Comparison of ENCODE assay signal across 21 mouse cellular contexts in the genomic region with DNA sequence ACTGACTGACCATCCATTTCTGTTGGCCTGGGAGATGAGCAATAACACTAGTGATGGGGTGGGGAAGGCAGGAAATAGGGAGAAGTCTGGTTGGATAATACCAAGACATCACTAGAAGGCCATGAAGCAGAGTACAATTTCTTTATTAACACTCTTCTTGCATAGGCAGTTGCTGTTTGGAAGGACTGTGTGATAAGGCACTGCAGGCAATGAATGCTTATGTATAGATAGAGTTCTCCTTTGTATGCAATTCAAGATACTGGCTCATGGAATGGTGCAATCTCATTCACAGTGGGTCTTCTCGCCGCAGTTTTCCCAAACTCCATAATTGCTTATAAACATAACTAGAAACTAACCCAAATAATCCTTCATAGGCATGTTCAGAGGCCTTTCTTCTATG.
"Had no signal": no experiment of that assay in that cellular context is flagged by ENCODE, and none has a peak within 500 bp of the region (broad histone marks: within the 10 kb centered on the region; RNA-seq: fewer than 3 reads in every experiment).

No protein-coding gene starts in this region.

- H3K27ac ChIP-seq: lung, embryonic 15.5 days; macrophage; midbrain, embryonic 12.5 days; neural tube, embryonic 13.5 days; neural tube, embryonic 15.5 days had no signal

- H3K27me3 ChIP-seq: lung, embryonic 15.5 days; midbrain, embryonic 12.5 days; neural tube, embryonic 13.5 days; neural tube, embryonic 15.5 days had no signal

- H3K9ac ChIP-seq: lung, embryonic 15.5 days; midbrain, embryonic 12.5 days; neural tube, embryonic 13.5 days; neural tube, embryonic 15.5 days had no signal

- DNase-seq: lung, adult 2 months; lung, postnatal 14 days; lung, postnatal 36 days; midbrain, embryonic 14.5 days; retina, postnatal 1 day; right cerebral cortex, adult 18-20 months; right cerebral cortex, postnatal 25 days; right cerebral cortex, postnatal 4 days; spleen, adult 18-20 months; thymus, adult 18-20 months; thymus, postnatal 25 days; thymus, postnatal 4 days had no signal

- H3K36me3 ChIP-seq: lung, embryonic 15.5 days; midbrain, embryonic 12.5 days; neural tube, embryonic 13.5 days; neural tube, embryonic 15.5 days had no signal

- H3K9me3 ChIP-seq: lung, embryonic 15.5 days; midbrain, embryonic 12.5 days; neural tube, embryonic 13.5 days; neural tube, embryonic 15.5 days had no signal

- H3K4me1 ChIP-seq: lung, embryonic 15.5 days; midbrain, embryonic 12.5 days; neural tube, embryonic 13.5 days; neural tube, embryonic 15.5 days had no signal

- ATAC-seq: lung, postnatal 0 days; midbrain, embryonic 16.5 days had no signal

- H3K4me2 ChIP-seq: liver, embryonic 11.5 days; lung, embryonic 15.5 days; midbrain, embryonic 12.5 days; neural tube, embryonic 13.5 days; neural tube, embryonic 15.5 days had no signal

- H3K4me3 ChIP-seq: lung, embryonic 15.5 days; midbrain, embryonic 12.5 days; myocyte; neural tube, embryonic 13.5 days; neural tube, embryonic 15.5 days had no signal
